Mouse (Mus musculus) kidney, postnatal 10 days (tissue): Measurements from ENCODE around the gene Jmy.
"Not testable (repeated sequence)": the region's sequence is repeated elsewhere in the genome, so short reads cannot be mapped to it uniquely, and the experiment has no call there.

ENCODE experiments used
- DNase-seq: peaks from one replicate; pipeline ENCODE4 v3.0.0; 2021; ENCODE audit warnings: mixed read lengths

Gene Jmy

DNA sequence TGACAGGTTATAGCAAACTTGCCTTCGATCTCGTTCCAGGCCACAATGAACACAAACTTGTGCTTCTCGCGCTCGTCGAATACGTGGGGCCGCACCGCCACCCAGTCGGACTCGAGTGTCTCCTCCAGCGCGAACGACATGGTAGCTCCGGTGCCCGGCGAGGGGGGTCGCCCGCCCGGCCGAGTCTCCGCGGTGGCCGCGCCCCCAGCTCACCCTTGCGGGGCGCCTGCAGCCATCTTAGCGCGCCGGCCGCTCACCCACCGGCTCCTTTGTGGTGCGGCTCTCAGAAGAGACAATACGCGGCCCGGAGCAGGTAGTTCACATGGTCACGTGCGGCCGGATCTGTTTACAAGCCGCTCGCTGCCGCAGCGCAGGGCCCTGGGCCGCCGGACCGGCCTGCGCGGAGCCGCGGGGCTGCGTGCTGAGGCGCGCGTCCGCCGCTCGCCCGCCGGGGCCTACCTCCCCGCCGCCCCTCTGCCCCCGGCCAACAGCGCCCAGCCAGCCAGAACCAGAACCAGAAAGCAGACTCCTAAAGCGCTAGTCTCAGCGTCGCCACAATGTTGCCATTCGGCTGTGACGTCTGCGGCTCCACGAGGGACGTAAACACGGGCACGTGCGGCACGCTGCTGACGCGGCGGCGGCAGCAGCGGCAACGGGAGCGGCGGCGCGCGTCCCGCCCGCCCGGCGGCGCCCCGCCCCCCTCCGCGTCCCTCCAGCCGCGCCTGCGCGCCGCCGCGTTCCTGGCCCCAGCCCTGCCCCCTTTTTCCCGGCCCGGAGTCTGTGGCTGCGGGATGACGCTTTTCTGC, at the start of gene Jmy:
Gene Jmy (minus strand): TSS at position 642 of the 806 bp plus-strand sequence.
- peak; percentile 93 for DNase-seq

DNA sequence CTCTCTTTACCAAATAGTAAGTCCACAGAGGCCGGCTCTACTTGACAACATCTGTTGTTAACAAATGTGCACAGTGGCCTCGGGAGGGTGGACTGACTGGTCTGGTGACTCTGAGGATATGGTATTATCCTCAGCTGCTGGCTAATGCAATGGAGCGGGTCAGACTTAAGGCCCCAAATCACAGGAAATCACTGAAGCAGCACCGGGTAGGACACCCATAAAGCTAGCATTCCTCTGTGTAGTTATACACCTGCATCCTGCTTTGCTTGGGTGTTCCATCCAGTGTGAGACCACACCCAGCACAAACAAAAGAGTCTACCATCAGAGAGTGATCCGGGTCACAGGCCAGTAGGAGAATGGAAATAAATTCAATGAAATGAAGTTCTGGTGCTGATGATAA, 48.0 kb upstream of the Jmy start:
- peak; percentile 9 for DNase-seq

DNA sequence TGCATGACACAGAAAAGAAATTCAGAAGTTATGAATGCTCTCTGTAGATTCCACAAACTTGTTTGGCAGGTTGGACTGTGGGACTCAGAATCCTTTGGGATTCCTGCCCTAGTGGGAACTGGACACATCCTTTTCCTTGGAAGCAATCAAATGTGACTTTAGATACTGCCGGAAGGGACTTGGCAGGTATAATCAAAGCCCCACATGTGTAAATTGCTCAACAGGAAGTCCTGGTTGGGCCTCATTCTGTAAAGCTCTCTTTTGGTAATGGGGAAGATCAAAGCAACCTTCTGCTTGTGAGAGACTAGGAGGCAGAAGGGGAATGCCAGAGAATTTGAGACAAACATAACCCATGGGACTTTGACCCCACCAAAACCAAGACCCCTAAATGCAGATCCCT, 46.4 kb upstream of the Jmy start:
- DNase-seq: no peak

GRCm38 (mm10) chr13:93544274-93544673, 44.7 kb upstream of the Jmy start:
- DNase-seq: no peak

DNA sequence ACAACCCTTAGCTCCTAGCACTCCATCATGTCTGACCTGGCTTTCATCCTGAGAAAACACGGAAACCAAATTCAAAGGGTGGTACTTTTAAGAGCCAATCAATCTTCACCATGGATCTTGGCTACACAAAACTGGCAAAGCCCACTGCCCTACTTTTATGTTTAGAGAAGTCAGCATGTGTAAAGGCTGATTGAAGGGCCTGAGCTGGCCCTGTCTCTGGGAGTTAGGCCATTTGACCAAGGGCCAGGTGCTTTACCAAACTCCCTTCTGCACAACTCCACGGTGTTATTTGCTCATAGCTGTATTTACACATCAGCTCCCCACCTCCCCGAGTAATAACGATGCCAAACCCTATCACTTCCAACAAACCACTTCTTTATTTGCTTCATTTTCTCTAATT, 39.7 kb upstream of the Jmy start:
- no peak for DNase-seq

DNA sequence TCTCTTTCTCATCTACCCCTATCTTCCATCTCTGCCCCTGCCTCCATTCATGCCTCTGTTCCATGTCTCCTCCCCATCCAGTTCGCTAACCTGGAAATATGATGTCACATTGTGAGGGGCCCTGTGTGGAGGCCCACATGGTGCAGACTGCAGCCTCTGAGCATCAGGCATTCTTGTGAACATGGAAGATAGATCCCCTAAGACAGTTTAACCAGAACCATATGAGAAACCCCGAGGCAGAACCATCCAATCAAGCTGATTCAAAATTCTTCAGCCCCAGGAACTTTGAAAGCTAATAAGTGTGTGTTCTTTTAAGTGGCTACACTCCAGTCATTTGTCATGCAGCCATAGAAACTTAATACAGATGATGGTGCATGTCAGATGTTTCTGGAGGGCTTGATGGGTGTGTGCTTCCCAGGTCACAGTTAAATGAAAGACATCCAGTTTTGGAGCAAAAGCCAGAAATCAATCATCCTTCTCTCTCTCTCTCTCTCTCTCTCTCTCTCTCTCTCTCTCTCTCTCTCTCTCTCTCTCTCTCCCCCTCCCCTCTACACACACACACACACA, 19.2 kb upstream of the Jmy start:
- no peak for DNase-seq

DNA sequence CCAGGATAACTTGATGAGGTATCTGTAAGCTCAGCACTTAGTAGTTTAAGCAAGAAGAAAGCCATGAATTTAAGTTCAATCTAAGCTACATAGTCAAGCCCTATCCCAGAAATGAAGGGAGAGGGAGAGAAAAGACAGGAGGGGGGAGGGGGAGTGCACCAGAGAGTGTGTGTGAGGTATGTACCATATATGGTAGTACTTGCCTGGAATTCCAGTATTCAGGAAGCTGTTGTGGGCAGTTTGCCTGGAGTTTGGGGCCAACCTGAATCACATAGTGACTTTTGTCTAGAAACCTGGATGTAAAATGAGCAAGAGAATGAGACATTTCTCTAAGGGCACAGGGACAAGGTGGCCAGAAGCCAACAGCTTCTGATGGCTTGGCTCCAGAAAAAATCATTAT, 17.6 kb upstream of the Jmy start:
- peak; percentile 10 for DNase-seq

DNA sequence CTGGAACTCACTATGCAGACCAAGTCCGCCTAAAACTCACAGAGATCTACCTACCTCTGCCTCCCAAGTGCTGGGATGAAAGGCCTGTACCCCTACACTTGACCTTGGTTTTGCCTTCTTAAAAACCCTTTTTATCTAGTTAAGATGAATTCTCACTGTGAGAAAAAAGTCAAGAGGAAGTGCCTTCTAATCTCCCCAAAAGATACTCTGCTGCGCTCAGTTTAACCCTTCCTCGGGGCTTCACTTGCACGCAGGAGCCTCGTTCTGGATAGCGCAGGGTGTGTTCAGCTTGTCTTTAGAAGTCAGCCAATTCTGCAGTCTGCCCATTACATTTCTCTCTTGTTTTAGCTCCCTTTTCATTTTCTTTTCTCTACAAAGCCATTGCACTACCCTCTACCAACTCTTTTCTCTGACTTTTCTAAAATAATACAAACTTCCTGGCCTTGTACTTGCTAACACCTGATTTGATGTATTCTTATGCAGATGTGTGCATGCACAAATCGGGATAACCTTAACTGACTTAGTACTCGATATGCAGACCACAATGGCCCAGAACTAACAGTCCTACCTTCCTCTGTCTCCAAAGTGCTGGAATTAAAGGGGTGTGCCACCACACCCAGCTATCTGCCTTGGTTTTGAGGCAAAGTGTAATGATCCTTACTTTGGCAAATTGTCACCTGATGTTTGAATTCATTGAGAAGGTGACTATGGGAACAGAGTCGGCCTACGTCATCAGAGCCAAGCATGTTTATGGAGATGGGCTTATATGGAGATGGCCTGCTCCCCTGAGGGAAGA, 14.6 kb upstream of the Jmy start:
- no peak for DNase-seq

DNA sequence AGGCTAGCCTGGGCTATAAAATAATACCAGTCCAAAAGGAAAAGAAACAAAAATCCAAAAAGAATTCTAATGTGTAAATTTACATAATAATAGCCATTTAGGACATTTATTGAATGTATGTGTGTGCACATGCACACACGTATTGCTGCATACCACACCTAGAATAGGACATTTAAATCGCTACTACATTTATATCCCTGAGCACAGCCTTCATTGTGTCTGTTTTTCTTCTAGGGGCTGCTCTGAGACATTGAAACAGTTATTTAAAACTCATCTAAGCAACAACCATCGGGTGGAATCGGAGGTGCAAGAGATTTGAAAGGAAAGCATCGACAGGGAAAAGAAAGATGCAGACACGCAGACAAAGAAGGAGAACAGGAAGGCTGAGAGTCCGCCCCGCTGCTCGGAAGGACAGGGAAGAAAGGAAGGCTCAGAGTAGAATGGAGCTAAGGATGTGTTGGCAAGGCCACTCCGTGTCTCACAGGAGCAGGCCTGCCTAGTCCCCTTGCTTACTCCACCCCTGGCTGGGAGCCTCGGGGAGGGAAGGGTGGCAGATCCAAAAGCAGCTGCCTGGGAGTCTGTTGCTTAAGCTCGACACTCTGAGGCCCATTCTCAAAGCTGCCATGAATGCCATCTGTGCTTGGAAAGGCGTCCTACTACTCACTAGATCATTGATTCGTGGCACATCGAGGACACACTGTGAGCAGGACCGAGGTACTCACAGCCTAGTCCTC, 11.0 kb upstream of the Jmy start:
- no peak for DNase-seq

GRCm38 (mm10) chr13:93506920-93507319, 7.3 kb upstream of the Jmy start:
- not testable (repeated sequence) for DNase-seq

DNA sequence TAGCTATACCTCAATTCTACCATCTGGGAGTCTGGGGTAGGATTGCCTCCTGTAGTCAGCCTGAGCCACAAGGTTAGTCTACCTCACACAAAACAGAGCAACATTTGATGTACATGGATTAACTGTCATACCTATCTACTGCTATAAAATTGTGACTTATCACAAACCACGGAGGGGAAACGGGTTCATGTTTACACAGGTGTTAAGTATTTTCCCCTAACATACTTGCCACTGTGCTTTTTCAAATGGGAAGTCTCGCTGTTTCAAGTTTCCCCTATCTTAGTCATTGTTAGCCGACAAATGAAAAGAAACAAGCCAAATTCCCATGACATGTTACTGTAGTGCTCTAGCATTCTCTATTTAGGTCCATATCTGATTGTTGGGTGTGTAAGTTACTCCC, 2.1 kb upstream of the Jmy start:
- no peak for DNase-seq

DNA sequence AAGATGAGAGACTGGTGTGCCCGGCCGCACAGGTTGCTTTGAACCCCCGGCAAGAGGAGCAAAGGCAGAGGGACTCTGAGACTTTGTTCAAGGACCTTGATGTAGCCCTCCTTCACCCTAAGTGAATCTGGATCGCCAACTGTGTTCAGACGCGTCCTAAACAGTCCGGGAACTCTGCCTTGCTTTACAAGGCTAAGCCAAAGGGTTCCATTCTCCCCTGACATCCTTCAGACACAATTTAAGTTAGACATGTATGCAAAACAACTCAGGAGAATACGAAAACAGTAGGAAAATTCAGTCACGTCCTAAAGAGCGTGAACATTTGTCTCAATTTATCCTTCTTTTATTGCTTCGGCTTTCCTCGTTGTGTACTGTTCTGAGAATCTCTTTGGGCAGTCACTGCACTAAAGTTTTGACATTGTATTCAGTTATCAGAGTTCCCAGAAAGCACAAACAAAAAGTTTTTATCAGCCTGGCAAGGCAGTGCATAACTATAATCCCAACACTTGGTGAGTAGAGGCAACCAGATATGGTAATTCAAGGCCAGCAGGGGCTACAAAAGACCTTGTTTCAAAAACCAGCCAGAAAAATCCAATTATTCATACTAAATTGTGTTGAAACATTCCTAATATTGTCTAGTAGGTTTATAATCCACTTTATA, 495 bp upstream of the Jmy start:
- no peak for DNase-seq

- DNase-seq: peak; percentile 59
These were observed 1.1 kb downstream of the Jmy start for GRCm38 (mm10) chr13:93498211-93499166.

DNA sequence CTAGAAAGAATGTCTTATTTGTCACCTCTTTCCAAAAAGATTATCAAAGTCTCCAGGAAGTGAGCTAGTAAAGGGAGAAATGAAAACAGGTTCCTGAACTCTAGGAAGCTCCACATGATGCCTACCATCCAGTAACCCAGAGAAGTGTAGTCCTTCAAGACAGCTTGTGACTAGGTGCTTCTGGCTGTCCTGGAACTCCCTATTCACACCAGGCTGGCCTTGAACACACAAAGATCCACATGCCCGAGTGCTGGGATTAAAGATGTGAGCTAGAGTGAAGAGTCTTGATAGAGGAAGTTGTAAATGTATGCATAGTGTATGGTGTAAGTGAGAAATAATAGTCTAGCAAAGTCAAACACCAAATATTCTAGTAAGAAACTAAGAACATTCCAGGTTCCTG, 2.6 kb downstream of the Jmy start:
- no peak for DNase-seq

DNA sequence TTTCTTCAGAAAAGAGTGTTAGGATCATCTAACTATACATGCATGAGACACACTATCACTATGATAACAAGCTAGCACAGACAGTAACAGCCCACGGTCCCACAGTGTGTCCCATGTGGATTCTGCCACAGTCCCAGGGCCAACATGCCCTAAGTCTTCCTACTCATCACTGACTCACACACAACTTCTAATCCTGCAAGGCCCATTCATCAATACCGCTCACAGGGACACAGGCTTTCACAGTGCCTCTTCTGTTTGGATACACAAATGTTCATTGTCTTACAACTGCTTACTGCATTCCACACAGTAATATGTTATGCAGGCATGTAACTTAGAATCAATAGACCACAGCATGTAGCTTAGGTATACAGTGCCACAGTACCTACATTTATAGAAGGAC, 11.1 kb downstream of the Jmy start:
- DNase-seq: no peak

DNA sequence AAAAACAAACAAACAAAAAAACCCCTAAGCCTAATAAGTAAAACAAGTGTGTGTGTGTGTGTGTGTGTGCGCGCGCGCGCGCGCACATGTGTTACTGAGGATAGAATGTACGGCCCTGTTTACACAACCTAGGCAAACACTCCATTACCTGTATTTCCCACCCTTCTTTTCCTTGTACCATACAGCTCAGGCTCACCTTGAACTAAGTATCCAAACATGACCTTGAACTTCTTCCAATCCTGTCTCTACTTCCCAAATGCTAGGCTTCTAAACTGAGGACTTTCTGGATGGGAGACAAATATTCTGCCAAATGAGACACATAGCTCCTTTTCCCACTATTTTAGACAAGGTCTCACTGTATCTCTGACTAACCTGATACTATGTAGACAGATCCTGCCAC, 11.9 kb downstream of the Jmy start:
- DNase-seq: no peak

DNA sequence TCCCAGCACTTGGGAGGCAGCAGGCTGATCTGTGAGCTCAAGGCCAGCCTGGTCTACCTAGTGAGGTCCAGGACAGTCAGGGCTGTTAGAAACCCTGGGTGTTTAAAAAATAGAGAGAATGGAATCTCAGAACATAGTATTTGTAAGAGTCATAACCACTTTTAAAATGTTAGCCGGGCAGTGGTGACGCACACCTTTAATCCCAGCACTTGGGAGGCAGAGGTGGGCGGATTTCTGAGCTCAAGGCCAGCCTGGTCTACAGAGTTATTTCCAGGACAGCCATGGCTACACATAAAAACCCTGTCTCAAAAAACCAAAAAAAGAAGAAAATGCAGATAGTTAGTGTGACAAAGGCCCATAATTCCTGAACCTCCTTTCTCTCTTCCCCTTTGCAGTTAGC, 15.3 kb downstream of the Jmy start:
- DNase-seq: no peak

DNA sequence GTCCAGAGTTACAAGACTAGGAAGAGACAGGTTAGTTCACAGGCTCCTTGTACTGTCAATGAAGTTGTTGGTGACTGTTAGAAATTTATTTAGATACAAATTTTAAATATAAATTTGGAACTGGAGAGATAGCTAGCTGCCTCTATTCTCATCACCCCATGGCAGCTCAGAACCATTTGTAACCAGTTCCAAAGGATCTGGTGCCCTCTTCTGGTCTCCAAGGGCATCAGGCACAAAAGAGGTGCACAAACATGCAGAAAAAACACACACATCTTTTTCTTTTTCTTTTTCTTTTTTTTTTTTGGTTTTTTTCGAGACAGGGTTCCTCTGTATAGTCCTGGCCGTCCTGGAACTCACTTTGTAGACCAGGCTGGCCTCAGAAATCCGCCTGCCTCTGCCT, 18.5 kb downstream of the Jmy start:
- DNase-seq: no peak

DNA sequence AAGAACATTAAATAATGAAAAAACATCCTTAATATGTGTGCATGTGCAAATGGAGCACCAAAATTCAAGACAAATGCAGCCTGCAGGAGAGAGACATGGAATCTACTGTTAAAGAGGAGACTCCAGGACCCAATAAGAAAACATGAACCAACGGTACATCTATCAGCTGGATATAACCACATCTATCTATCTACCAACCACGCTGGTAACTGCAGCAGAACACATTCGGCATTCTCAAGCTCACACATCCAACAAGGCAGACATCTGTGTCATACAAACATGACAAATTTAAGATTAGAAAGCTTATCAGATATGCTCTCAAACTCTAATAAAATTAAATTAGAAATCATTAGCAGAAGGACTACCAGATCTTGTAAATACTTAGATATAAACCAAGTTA, 21.3 kb downstream of the Jmy start:
- no peak for DNase-seq

- DNase-seq: no peak
These were observed 31.3 kb downstream of the Jmy start for GRCm38 (mm10) chr13:93468355-93468754.

DNA sequence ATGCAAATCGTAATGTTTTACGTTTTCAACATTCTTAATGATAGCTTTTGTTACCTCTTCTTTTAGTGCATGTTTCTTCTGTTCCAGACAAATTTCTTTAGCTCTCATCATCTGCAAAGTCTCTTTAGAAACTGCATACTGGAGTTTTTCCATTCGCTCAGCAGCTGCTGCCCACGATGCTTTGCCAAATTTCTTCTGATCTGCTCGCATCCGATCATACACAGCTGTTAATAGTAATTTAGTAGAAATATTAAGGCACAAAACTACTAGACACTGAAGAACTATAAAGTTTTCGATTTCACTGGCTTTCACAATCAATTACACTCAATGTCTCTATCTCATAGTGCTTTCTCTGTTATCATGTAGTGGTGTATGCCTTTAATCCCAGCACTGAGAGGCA, 40.0 kb downstream of the Jmy start:
- DNase-seq: peak; percentile 60

DNA sequence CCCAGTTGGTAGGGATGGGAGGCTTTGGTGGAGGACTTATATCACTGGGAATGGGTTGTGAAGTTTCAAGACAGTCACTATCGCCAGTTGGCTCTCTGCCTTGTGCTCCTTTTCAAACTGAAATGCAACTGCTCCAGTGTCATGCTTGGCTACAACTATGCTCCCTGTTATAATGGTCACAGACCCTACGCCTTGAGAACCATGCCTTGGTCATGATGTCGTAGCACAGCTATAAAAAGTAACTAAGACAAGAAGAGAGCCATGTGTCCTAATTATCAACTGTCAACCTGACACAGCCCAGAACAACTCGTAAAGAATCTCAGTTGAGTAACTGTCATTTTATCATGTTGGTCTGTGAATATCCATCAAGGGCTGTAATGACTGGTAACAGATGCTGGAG, 41.0 kb downstream of the Jmy start:
- DNase-seq: peak; percentile 37
